Mouse (Mus musculus): Measurements from ENCODE around the gene Abca9. TPM values are rescaled to one million over a fixed set of nuclear protein-coding genes. Genes with fewer than 3 reads are reported as not detected.

Abca9 gene
- not detected for polyA plus RNA-seq (2017; shearing (Covaris generic))

DNA sequence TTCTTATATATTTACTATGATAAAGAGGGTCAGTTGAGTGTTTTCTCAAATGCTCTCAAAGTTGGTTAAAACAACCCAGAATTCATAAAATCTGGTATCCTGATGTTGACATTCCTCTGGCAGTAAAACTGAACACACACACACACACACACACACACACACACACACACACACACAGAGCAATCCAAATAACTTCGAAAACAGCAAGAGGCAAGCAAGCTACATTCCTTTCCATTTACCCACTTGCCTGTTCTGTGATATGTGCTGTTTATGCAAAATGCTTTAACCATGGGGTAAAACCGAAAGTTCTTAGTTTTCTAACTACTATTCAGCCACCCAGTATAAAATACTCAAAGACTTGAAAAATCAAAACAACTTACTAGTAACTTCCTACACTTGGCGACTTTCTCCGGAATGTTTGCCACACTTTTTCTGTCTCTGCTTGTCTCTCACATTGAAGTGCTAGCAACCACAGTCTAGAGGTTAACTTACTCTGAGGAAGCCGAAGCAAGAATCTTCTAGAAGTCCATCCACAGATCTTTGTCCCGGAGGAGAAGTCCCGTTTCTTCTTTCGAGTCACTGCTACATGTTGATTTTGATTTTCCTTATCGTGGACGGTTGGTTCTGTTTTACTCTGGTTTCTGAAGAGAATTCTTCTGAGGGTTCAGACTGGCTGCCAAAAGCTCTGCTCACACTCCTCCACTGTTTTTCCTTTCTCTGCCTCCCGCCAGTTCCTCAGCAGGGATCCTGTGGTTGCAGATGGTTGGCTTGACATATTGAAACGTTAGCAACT, at the start of gene Abca9:
TSS of gene Abca9 (minus strand) at position 738 of the 793 bp plus-strand sequence.
- ATAC-seq: no peak

DNA sequence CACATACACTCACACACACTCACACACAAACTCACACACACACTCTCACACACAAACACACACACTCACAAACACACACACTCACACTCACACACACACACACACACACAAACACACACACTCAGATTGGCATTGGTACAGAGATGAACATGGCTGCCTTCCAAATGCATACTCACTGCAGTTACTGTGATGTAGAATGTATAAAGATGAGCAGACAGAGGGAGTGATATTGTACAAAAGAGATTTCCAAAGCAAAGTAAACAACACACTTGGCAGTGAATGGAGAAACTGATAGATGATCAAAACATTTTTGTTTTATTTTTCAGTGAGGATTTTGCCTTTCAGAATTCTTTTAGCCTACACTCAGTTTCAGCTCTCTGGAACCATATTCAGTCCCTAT, 49.1 kb upstream of the Abca9 start:
- ATAC-seq: no peak

DNA sequence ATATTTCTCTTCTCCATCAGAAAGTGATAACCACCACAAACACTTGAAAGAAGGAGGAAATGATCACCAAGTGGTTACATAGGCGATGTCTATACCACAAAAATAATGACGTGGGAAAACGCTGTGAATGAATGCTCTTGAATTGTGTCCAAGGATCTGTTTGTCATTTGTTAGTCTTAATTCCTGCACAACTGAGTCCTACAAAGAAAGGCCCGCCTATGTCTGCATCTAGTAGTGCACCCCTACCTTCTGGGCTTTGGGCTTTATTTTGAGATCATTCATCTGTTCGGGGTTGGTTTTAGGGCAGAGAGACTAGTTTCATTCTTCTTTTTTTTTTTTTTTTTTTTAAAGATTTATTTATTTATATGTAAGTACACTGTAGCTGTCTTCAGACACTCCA, 35.9 kb upstream of the Abca9 start:
- no peak for ATAC-seq

DNA sequence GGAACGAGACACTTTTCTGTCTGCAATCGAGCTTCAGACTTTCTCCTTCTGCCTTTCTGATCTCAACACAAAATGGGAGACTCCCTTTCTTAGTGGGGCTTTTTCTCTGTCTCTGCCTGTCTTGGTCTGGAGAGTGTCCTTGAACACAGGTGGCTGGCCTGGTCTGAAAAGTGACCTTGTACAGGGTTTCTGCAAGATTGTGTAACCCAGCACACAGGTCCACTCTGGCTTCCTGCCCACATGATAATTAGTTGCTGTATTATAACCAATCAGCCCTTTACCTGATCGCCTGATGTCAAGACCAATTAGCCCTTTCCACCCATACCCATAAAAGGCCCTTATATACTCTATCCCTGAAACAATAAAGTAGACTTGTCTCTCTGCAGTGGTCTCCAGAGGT, 30.9 kb upstream of the Abca9 start:
- ATAC-seq: no peak

DNA sequence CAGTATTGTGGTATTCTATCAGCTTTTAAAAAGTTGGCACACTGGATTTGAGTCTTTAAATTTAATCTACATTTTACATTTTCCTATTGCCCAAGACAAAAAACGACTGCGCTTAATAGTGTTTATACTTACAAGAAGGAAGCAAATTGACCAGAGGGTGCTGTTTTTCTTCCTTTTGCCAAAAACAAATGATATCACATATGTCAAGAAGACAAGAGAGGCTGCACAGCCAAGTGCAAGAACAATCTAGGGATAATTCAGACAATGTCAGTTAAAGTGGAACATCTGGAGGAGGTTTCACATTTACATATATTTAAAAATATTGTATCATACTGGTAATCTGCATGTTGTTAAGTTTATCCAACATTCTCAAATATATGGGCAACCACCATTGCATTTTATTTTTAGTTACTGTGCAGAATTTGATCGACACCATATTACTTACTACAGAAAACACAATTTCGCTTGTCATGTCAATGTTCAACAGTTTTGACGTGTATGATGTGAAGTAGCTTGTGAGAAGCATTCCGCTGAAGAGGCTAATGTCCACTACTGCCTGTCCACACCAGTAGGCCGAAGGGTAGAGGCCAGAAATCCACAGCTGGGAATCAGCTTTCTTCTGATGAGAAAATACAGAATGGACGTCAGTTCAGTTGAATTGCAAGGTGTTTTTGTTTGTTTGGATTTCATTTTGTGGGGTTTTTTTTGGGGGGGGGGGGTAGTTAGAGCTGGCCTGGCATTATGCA, 28.7 kb upstream of the Abca9 start:
- no peak for ATAC-seq

DNA sequence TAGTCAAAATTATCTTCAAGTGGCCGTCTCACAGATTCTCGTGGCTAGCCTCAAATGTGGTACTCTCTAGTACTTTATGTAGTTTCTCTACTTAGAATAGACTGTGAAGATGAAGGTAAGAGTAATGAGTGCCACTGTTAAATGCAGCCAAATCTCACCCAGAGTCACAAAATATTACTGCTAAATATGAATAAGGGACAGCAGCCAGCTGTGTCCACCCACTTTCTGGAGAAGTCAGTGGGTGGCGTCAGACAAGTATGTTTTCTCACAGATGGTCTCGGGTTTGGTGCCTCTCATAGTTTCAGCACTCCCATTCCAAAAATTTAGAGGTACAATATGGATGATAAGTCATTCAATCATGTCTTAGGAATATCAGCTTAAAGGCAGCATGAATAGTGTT, 27.3 kb upstream of the Abca9 start:
- ATAC-seq: no peak

DNA sequence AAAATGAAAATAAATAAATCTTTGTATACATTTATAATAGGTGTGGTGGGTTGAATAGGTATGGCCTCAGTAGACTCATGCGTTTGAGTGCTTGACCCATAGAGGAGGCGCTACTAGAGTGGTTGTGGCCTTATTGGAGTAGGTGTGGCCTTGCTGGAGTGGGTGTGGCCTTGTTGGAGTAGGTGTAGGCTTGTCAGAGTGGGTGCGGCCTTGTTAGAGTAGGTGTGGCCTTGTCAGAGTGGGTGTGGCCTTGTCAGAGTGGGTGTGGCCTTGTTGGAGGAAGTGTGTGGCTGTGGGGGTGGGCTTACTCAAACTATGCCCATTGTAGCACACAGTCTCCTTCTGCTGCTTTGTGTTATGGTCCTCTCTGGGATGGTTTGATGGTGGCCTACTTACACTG, 3.2 kb upstream of the Abca9 start:
- ATAC-seq: no peak

DNA sequence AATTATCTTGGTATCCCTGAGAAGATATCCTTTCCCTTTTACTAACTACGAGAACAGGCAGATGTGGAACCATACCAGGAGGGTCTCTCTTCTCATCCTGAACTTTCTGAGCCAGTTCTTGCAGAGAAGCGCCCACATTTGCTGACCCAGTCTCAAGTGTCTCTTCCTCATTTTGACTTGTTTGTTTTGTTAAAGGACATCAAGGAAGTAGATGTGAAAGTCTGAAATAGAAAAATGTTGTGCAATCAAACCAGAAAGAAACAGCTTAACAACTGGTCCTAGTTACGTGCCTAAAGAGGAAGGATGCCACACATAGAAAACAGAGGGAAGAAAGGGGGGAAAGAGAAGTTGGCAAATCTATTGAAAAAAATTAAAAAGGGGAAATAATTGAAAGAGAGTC, 2.2 kb downstream of the Abca9 start:
- no peak for ATAC-seq

DNA sequence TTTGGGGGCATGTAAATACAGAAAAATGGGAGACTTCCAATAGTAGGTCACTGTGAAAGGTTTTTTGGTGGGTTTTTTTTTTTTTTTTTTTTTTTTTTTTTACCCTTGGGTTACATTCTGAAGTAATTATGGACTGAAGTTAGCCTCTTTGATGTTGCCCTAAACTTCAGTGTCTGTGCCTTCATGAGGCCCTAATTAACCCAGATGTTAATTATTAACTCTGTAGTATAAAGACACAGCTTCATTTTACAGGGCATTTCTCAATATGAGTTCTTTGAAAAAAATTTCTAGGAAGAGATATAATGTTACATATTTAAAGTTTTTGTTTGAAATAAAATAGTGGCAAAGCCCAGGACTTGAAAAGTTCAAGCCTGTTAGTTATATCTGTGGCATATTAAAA, 2.6 kb downstream of the Abca9 start:
- ATAC-seq: no peak

DNA sequence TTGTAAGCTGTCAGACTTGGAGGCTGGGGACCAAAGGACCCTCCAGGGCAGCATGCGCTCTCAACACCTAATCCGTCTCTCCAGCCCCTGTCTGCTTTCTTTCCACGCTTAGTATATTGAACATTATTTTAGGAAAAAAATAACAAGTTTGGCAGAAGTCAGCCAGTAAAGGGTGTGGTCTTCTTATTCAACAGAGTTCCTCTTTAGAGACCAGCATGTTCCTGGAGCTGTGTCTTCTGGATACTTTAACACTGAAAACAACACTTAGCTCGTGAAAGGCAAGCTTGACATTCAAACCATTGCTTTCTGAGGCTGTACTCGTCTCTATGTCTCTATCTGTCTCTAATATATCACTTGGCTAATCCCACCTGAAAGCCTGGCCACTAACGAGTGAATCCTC, 10.9 kb downstream of the Abca9 start:
- ATAC-seq: no peak

DNA sequence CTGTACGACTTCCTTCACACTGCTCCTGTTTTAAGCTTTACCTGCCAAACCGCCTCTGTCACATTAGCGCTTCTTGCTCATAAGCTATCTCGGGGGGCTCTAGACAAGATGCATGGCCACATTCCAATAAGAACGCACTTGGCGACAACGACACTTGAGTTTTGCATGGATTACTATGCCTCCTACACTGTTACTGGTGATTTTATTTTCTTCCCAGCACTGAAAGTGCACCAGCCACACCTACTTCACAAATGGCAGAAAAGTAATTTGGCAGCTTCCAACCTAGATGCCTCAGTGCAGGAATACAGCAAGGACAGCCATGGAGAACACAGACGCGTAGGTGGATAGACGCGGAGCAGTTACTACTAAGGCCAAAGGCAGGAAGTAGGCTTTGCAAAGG, 12.0 kb downstream of the Abca9 start:
- no peak for ATAC-seq

DNA sequence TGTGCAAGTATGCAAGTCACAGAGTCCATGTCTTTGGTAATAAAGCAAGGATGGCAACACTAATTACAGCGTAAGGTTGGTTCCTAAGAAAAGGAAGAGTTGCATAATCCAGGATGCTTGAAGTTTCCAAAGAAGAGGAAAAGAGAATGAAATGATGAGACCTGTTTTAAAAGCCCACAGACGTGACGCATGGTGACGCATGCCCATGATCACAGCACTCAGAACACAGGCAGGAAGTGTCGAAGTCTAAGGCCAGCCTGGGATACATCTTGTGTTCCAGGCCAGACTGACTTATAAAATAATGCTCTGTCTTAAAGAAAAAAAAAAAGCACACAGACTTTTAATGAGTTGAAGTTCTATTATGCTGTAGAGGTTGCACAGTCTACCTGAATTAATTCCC, 20.4 kb downstream of the Abca9 start:
- no peak for ATAC-seq

DNA sequence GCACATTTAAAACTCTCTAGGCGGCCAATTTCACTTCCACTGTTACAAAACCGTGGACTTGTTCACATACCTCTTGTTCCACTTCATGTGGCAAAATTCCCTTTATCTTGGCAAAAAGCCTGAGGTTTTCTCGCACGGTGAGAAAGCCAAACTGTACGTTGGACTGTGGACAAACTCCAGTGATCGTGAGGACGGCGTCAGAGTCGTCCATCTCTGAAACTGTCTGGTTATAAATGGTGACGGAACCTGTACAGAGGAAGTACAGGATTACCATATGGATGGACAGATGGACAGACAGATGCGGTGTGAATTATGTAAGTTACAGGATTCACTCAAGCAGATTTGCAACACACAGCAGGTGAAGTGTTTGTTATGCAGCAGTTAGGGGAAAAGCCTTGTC, 22.6 kb downstream of the Abca9 start:
- ATAC-seq: no peak

DNA sequence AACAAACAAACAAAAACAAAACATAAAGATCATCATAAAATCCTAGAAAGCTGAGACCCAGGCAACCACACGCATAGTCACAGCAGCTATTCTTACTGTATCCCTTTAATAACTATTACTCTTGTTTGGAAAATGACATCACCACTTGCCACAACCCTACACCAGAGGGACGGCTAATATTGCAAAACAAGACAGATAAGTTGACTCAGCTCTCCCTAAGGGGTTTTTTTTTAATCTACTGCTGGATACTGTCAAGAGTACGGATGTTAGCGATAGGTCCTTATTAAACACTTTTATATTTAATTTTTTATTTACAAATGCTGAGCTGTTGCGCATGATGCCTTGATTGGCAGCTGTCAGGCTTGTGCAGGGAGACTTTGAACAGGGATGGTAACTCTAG, 37.2 kb downstream of the Abca9 start:
- ATAC-seq: no peak

DNA sequence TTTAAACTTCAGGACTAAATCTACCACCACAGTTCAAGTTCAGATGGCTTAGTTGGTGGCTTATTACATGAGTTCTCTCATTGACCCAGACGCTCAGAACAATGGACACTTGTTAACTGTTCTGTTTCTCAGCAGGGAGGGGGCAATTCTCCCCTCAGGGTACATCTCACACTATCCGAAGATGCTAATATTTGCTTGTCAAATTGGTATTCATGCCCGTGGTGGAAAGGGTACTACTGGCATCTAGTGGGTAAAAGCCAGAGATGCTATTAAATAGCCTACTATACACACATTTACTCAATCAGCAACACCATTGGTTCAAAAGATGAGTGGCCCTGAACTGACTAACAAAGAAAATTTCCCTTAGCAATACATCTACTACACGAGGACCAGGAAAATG, 56.9 kb downstream of the Abca9 start:
- ATAC-seq: no peak

DNA sequence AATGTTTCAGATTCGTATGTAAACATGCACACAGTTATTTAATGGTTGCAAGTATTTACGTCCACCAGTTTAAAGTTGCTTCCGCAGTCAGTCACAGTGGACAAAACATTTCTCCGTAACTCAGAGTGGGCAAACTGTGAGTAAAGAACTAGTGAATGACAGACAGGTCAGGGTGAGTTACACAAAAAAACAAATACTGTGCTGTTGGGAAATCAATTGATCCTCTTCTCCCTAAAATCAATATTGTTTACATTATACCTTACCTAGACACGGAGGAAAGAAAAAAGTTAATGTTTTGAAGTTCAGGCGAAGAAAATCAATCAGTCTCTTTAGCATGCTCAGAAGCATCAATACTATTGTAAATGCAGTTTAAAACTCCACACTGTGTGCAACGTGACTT, 66.6 kb downstream of the Abca9 start:
- no peak for ATAC-seq

DNA sequence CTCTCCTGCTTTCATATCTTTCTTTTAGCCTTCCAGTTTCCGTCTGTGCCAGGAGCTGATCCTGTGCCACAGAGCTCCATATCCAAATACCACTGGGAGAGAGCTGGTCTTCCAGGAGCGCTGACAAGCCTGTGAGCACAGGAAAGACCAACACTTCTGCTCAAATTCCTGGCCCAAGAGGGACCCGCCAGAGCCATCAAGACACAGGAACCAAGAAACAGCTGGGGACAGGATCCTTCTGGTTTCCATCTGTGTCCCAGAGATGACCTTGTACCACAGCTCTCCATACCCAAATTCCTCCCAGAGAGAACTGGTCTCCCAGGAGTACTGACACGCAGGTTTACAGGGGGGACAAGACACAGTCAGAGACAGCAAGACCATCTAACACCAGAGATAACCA, 69.1 kb downstream of the Abca9 start:
- no peak for ATAC-seq

DNA sequence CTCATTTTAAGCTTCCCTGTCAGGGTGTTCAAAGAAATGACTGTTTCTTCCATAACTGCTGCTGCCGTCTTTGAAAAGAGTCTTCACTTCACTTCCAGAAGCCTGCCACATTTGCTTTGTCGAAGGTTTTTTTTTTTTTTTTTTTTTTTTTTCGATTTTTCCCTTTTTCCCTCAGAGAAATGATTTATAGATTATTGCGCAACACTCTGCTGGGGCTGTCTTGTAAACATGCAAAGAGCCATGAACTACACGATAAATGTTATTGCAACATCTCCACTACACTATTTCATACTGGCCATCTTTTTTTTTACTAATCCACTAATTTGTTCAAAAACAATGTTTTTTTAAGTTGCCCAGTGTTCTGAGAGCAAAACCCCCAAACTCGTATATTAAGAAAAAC, 70.5 kb downstream of the Abca9 start:
- no peak for ATAC-seq

DNA sequence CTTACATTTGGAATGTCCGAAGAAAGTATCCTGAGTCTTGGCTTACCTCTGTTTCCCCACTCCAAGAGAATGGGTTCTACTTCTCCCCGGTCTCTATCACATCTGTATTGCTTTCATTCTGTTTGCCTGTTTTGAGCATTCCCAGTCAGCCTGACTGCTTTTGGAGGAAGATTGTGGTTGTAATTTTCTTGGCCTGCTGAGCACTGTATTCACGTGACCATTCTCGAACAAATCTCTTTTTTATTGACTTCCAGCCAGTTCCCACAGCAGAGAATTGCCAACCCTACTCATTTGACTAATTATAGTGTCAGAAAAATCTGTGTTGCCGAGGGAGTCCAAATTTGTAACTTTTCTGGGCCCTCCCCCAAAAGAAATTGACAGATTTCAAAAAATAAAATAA, 72.1 kb downstream of the Abca9 start, which contains the start of gene Abca8a:
TSS of gene Abca8a (minus strand) at position 121 of the 400 bp plus-strand sequence.
- no peak for ATAC-seq

DNA sequence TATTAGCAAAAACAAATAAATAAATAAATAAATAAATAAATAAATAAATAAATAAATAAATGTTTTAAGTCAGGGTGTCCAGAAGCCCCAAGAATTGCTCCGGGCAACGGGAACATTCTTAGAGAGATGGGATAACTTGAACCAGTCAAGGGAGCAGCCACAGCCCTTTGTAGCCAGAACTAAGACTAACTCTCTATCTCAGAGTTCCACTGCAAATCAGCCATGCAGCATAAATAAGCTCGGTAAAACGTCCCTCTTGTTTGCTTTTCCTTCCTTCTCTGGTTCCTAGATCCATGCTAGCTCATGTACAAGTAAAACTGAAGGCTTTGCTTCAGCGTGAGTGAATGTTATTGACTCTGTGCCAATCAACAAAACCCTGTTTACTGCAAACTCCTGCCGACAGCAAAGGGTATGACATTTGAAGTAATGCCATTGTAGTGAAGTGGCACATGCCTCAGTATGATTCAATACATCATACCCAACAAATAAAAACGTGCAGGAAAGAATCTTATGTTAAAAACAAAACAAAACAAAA, 73.1 kb downstream of the Abca9 start:
- ATAC-seq: no peak

DNA sequence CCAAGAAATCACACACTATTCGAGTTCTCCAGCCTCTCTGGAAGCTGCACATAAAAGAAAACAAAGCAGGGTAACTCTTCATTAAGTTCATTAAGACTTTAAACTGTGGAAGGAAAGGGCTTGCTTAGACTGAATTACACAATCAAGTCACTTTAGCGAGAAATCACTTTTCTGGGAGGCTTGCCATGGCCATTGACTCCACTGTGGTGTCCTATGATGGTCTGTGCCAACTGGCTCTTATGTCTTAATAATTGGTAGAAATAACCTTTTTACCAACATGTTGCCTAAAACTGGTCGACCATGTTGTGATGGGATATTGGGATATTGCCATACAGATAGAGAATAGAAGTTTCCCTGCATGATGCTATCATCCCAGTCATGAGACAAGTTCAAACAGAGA, 73.8 kb downstream of the Abca9 start:
- ATAC-seq: no peak

DNA sequence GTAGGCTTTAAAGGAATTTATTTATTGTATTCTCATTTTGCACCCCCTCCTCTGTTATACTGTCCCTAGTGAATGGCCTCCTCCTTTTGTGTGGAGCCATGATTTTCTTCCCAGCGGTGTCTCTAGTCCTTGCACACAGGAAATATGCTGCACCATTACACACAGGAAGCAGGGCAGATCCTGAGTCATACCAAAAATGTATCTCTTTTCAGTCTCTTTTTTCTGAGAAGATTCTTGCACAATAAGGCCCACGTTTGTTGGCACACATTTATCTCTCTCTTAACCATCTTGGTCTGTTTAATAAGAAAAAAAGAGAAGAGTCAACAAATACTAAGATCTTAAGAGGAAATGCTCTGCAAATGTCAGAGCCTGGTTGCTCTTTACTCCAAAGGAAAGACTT, 76.7 kb downstream of the Abca9 start:
- ATAC-seq: no peak

DNA sequence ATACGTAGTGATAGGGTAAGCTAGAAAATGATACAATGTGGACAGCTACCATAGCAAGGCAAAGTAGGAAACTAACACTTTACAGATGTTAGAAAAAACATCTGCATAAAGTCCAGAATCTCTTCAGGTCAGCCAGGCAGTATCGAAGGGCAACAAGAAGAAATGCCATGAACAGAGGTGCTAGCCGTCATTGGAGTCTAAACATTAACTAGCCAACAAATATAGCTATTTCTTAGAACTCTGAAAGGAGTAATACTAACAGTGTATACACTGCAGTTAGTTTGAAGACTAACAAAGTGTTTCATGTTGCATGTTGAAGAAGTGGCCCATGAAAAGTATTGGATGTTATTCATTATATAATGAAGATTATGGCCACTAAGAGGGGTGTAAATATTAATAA, 95.8 kb downstream of the Abca9 start:
- ATAC-seq: no peak

DNA sequence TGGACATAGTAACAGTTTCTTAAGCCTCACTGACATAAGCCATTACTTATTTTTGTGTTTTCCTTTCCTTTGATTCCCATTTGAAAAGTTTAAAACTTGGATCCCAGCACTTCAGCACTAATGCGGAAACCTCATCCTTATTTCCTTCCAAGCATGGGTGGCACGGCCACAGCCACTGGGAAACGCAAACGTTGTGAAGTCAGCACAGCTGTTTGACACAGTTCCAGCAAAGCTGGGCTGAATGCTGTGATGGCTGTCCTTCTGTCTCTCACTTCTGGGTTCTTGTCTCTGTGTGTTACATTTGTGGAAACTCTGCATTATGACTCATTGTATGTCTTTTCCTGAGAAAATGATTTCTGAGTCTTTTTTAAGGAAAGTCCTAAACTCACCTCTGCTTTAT, 107.0 kb downstream of the Abca9 start:
- no peak for ATAC-seq

All from CD4-positive, CD25-positive, alpha-beta regulatory T cell, adult 4 months (primary cell).